ENCODE assay signal across 16 mouse cellular contexts in genomic region chr19:4573241-4573640, GRCm38 (mm10). TPM values are rescaled to one million over a fixed set of nuclear protein-coding genes. Genes with fewer than 3 reads are reported as not detected.
DNase-seq lines count a peak whose midpoint lies in the region; ATAC-seq and TF ChIP-seq lines count a peak whose summit lies in the region.
"Had no signal": no experiment of that assay in that cellular context is flagged by ENCODE, and none has a peak within 500 bp of the region (broad histone marks: within the 10 kb centered on the region; RNA-seq: fewer than 3 reads in every experiment).

No protein-coding gene starts in this region.

- H3K27ac ChIP-seq in kidney, postnatal 0 days = no peak overlapping the region
- no peak overlapping the region for H3K27ac ChIP-seq in stomach, postnatal 0 days (replicated peaks)
- H3K27ac ChIP-seq: embryonic facial prominence, embryonic 10.5 days; limb, embryonic 15.5 days; macrophage had no signal

- no peak for TF ChIP-seq EP300 in stomach, postnatal 0 days (optimal IDR thresholded peaks at IDR 0.05)

- no peak overlapping the region for H3K4me3 ChIP-seq in kidney, postnatal 0 days (replicated peaks; ENCODE audit: low read depth, low read length)
- no peak overlapping the region for H3K4me3 ChIP-seq in stomach, postnatal 0 days (ENCODE audit: low read depth, low read length)
- H3K4me3 ChIP-seq: embryonic facial prominence, embryonic 10.5 days; limb, embryonic 15.5 days had no signal

- ATAC-seq in kidney, postnatal 0 days (replicated peaks; ENCODE audit: low FRiP score, low read depth) = no peak
- ATAC-seq in stomach, postnatal 0 days (ENCODE audit: low FRiP score, low TSS enrichment) = no peak

- 94% methylated on average over 1 of the region's 1 CpGs for WGBS in kidney, postnatal 0 days
- 74% methylated on average over 1 of the region's 1 CpGs for WGBS in stomach, postnatal 0 days

- peak; percentile 21 for DNase-seq in adrenal gland, postnatal 14 days
- DNase-seq in adrenal gland, adult 2 months = no peak
- no peak for DNase-seq in kidney, postnatal 0 days (ENCODE audit: low spot score)
- no peak for DNase-seq in kidney, adult 11 months
- DNase-seq in thymus, postnatal 4 days = peak; percentile 17
- DNase-seq in thymus, postnatal 25 days = no peak
- no peak for DNase-seq in stomach, postnatal 0 days (ENCODE audit: low spot score)
- DNase-seq in layer of hippocampus, postnatal 25 days (ENCODE audit: extremely low spot score in 1 of 2, low spot score in 1 of 2) = no peak
- DNase-seq: B cell, adult 2 months; cerebellum, postnatal 10 days; gastrocnemius, postnatal 25 days; midbrain, embryonic 14.5 days; spleen, adult 18-20 months had no signal

- H3K27me3 ChIP-seq in kidney, postnatal 0 days (ENCODE audit: insufficient read depth, low read length) = no peaks in the 10 kb centered on the region
- H3K27me3 ChIP-seq in stomach, postnatal 0 days (ENCODE audit: control insufficient read depth, insufficient read depth, low read length) = no peaks in the 10 kb centered on the region
- H3K27me3 ChIP-seq: limb, embryonic 15.5 days had no signal

- H3K36me3 ChIP-seq in kidney, postnatal 0 days (ENCODE audit: insufficient read depth, low read length) = no peaks in the 10 kb centered on the region
- H3K36me3 ChIP-seq in stomach, postnatal 0 days (ENCODE audit: control insufficient read depth, insufficient read depth, low read length) = no peaks in the 10 kb centered on the region
- H3K36me3 ChIP-seq: embryonic facial prominence, embryonic 10.5 days; limb, embryonic 15.5 days had no signal

- peak; percentile 49 for TF ChIP-seq CTCF in kidney, postnatal 0 days (IDR thresholded peaks at IDR 0.05; ENCODE audit: low read depth)
- TF ChIP-seq CTCF in stomach, postnatal 0 days (IDR thresholded peaks at IDR 0.05; ENCODE audit: low read depth) = peak; percentile 54

- H3K4me2 ChIP-seq in kidney, postnatal 0 days (ENCODE audit: low read length) = no peak overlapping the region
- H3K4me2 ChIP-seq in stomach, postnatal 0 days (replicated peaks; ENCODE audit: low read depth) = no peak overlapping the region
- H3K4me2 ChIP-seq: limb, embryonic 15.5 days had no signal

- H3K9ac ChIP-seq in kidney, postnatal 0 days (ENCODE audit: low read depth, low read length) = no peak overlapping the region
- no peak overlapping the region for H3K9ac ChIP-seq in stomach, postnatal 0 days (ENCODE audit: low read length)
- H3K9ac ChIP-seq: limb, embryonic 15.5 days had no signal

- H3K4me1 ChIP-seq in kidney, postnatal 0 days (replicated peaks; ENCODE audit: insufficient read depth, low read length) = no peaks in the 10 kb centered on the region
- H3K4me1 ChIP-seq in stomach, postnatal 0 days (replicated peaks; ENCODE audit: control insufficient read depth, insufficient read depth) = no peaks in the 10 kb centered on the region
- H3K4me1 ChIP-seq: embryonic facial prominence, embryonic 10.5 days; limb, embryonic 15.5 days had no signal

- no peaks in the 10 kb centered on the region for H3K9me3 ChIP-seq in kidney, postnatal 0 days (replicated peaks; ENCODE audit: low read length)
- H3K9me3 ChIP-seq in stomach, postnatal 0 days (ENCODE audit: control insufficient read depth, low read length) = no peaks in the 10 kb centered on the region
- H3K9me3 ChIP-seq: embryonic facial prominence, embryonic 10.5 days; limb, embryonic 15.5 days had no signal

RNA-seq across cellular contexts. Expression of gene Lrfn4, which starts 42.2 kb away (rescaled TPM):
- 6.1 and 7.6 TPM in 2 replicates for total RNA-seq in adrenal gland, postnatal 14 days (2021)
- total RNA-seq in adrenal gland, adult 2 months (2021) = 1 to 10 TPM; 3.3 to 6.7 TPM
- polyA plus RNA-seq in adrenal gland, adult 2 months (2012; rRNA removed) = 17.1 and 22.1 TPM in 2 replicates
- 6.6 and 8.4 TPM in 2 replicates for polyA plus RNA-seq in kidney, postnatal 0 days (2015; fragmentation: Nextera tagmentation; extraction: Ambion mirVana)
- 4.3 and 5.0 TPM in 2 replicates for polyA plus RNA-seq in stomach, postnatal 0 days (2015; fragmentation: Nextera tagmentation; extraction: Ambion mirVana)
- 10 to 100 TPM; 40.9 to 41.6 TPM for total RNA-seq in layer of hippocampus, postnatal 25 days (2021)

RNA-seq across cellular contexts. Expression of gene Rce1, which starts 52.2 kb away (rescaled TPM):
- total RNA-seq in adrenal gland, postnatal 14 days (2021) = 26.1 and 28.6 TPM in 2 replicates
- total RNA-seq in adrenal gland, adult 2 months (2021) = 10 to 100 TPM; 34.8 to 44.2 TPM
- 125 and 141 TPM in 2 replicates for polyA plus RNA-seq in adrenal gland, adult 2 months (2012; rRNA removed)
- polyA plus RNA-seq in kidney, postnatal 0 days (2015; fragmentation: Nextera tagmentation; extraction: Ambion mirVana) = 65.1 and 66.9 TPM in 2 replicates
- polyA plus RNA-seq in stomach, postnatal 0 days (2015; fragmentation: Nextera tagmentation; extraction: Ambion mirVana) = 46.4 and 49.4 TPM in 2 replicates
- total RNA-seq in layer of hippocampus, postnatal 25 days (2021) = 10 to 100 TPM; 21.4 to 24.2 TPM

Comparison
In these comparisons a context has a peak if more than half of its experiments do, and no peak if none do; other contexts are left out.
1. DNase-seq: peak in adrenal gland, postnatal 14 days (single experiment) and thymus, postnatal 4 days (single experiment); none in adrenal gland, adult 2 months (single experiment), kidney, postnatal 0 days (single experiment), kidney, adult 11 months (single experiment), thymus, postnatal 25 days (single experiment), stomach, postnatal 0 days (single experiment) and layer of hippocampus, postnatal 25 days (0 of 2).